Mouse (Mus musculus) neutrophil, adult 59 days (primary cell): ENCODE data around the gene Fbxw21. TPM values are rescaled to one million over a fixed set of nuclear protein-coding genes. Genes with fewer than 3 reads are reported as not detected.

ENCODE experiments used
- total RNA-seq, 2 experiments: library from RNA; stranded (reverse); gene quantifications; 1 replicate in 1 of 2; 2 replicates in 1 of 2; pipeline ENCODE4 v1.2.4; 2023

Fbxw21 gene
- total RNA-seq: not detected

DNA sequence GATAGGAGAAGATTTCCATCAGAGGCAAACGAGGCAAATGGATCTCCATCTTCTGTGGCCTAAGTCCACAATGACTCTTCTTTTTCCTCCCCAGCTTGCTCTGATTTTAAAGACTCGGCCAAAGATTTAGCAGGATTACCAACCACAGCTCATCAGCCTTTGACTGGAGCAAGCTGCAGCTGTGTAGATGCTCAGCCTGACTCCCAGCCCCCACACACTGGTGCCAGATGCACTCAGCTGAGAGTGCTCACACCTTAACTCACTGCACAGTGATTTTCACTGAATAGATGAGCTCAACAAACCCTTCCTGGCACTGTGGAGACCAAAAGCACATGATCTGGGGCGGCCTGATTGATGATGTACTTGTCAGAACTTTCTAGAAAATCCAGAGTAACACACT lies at the start of gene Fbxw21:
Gene Fbxw21 (minus strand): TSS at position 101 of the 400 bp plus-strand sequence.

DNA sequence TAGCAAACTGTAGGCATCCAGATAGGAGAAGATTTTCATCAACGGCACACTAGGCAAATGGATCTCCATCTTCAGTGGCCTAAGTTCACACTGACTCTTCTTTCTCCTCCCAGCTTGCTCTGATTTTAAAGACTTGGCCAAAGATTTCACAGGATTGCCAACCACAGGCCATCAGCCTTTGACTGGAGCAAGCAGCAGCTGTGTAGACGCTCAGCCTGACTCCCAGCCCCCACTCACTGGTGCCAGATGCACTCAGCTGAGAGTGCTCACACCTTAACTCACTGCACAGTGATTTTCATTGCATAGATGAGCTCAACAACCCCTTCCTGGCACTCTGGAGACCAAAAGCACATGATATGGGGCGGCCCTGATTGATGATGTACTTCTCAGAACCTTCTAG lies 34.0 kb upstream of the Fbxw21 start, which contains the start of gene Fbxw13:
Gene Fbxw13 (minus strand): TSS at position 101 of the 400 bp plus-strand sequence.

DNA sequence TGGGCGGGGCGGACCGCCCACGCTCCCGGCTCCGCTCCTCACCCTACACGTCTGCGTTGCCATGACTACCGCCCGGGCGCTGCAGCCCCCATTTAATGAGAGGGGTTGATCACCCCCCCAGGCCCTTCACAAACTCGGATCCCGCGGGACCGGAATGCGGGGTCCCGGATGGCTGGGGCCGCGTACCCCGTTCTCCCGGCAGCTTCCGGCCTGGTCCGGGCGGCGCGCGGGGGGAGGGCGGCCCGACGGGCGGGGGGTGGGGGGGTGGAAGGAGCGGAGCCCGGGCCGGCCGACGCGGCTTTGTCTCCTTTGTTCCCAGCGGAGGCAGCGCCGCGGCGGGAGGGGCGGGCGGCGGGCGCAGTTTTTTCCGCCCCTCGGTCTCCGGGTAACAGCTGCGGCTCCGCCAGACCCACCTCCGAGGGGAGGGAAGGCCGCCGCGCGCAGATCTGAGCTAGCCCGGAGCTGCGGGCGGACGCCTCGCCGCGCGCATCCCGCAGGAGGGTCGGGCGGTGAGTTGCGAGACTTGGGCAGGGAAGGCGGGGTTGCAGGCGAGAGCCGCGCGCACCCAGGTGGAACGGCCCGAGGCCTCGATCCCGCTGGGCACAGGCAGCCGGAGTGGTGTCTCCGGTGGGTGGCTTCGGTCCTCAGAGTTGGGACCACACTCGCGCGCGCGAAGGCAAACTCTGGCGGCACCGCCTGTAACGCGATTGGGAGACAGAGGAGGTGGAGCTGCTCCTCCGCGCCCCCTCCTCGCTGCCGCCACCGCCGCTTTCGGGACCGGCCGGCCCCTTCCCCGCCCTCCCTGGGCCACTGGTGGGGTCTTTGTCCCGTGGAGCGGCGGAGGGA lies 66.5 kb downstream of the Fbxw21 start, which contains the start of gene Plxnb1:
Gene Plxnb1 (plus strand): TSS at position 253 of the 846 bp plus-strand sequence.

Other genes with a start within 250 kb of the Fbxw21 start
- not detected for gene Tmem89, start 247.4 kb downstream of the Fbxw21 start, total RNA-seq
- gene Uqcrc1, start 225.4 kb downstream of the Fbxw21 start, total RNA-seq: 100 to 1,000 TPM; 138 to 154 TPM
- gene Col7a1, start 208.5 kb downstream of the Fbxw21 start, total RNA-seq: 1 to 10 TPM; 1.4 to 2.2 TPM
- gene Ucn2, start 176.0 kb downstream of the Fbxw21 start, total RNA-seq: under 1 TPM in 1 of 2 experiments, not detected in 1; 0.33 TPM
- 100 to 1,000 TPM; 145 to 160 TPM for gene Pfkfb4, start 170.3 kb downstream of the Fbxw21 start, total RNA-seq
- gene Shisa5, start 123.5 kb downstream of the Fbxw21 start, total RNA-seq: 100 to 1,000 TPM; 198 to 256 TPM
- 10 to 100 TPM; 46.5 to 47.0 TPM for gene Trex1, start 102.3 kb downstream of the Fbxw21 start, total RNA-seq
- gene Atrip, start 87.9 kb downstream of the Fbxw21 start, total RNA-seq: 10 to 100 TPM; 12.7 to 16.1 TPM
- gene Ccdc51, start 79.5 kb downstream of the Fbxw21 start, total RNA-seq: 1 to 10 TPM; 5.3 to 5.7 TPM
- gene Tma7, start 79.5 kb downstream of the Fbxw21 start, total RNA-seq: 100 to 1,000 TPM; 255 to 275 TPM
- not detected for gene Plxnb1, start 66.7 kb downstream of the Fbxw21 start, total RNA-seq
- gene Fbxw13, start 33.9 kb upstream of the Fbxw21 start, total RNA-seq: not detected
- gene Fbxw20, start 72.7 kb upstream of the Fbxw21 start, total RNA-seq: not detected
- not detected for gene Fbxw14, start 125.6 kb upstream of the Fbxw21 start, total RNA-seq
- not detected for gene Fbxw28, start 177.6 kb upstream of the Fbxw21 start, total RNA-seq
- not detected for gene Fbxw22, start 242.3 kb upstream of the Fbxw21 start, total RNA-seq